In the genomic region with DNA sequence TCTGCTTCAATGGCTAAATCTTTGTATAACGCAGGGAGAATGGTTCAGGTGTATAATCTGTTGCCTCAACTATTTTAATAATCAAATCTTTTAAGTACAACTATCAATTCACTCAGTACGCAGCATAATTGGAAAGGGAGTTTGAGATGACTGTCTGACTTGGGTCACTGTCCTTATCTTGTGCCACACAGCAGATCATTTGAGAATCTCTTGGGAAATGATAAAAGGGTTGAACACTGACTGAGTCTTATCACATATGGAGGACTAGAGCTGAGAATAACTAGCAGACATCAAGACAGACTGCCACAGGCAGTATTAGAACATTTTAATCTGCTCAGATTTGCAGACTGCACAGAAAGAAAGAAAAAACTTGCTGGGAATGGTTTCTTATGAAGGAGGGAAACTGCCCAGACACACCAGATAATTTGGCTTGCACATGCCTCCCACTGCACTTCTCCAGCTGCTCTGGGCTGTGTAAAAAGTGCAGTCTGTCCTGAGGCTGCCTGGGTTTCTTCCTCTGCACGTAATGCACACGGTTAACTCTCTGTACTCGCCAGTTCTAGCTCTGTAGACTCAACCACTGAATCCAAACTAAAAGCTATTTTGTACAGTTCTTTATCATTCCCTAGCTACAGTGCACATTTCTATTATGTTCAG, we compare ENCODE assay signal across 22 mouse cellular contexts. TPM values are rescaled to one million over a fixed set of nuclear protein-coding genes. Genes with fewer than 3 reads are reported as not detected.
DNase-seq lines count a peak whose midpoint lies in the region; ATAC-seq lines count a peak whose summit lies in the region.
"Had no signal": no experiment of that assay in that cellular context is flagged by ENCODE, and none has a peak within 500 bp of the region (broad histone marks: within the 10 kb centered on the region; RNA-seq: fewer than 3 reads in every experiment).

No protein-coding gene starts in this region.

- no peaks in the 10 kb centered on the region for H3K4me1 ChIP-seq in forebrain, embryonic 15.5 days
- H3K4me1 ChIP-seq: lung, embryonic 15.5 days; midbrain, embryonic 12.5 days; neural tube, embryonic 12.5 days had no signal

- WGBS in forebrain, embryonic 15.5 days, result 84% methylated on average over 5 of the region's 5 CpGs

- peak; percentile 19 for DNase-seq in layer of hippocampus, adult 11-12 months (ENCODE audit: low spot score)
- DNase-seq in layer of hippocampus, postnatal 25 days (ENCODE audit: extremely low spot score in 1 of 2, low spot score in 1 of 2), result no peak
- peak; percentile 35 for DNase-seq in right cerebral cortex, adult 18-20 months
- no peak for DNase-seq in right cerebral cortex, postnatal 4 days
- DNase-seq in lung, postnatal 25 days (ENCODE audit: low spot score), result no peak
- DNase-seq: adrenal gland, postnatal 25 days; cerebellum, adult 18-20 months; cerebellum, postnatal 25 days; embryo, embryonic 11 days; forebrain, postnatal 0 days; gastrocnemius, postnatal 10 days; heart, adult 2 months; kidney, adult 2 months; kidney, postnatal 14 days; spleen, adult 18-20 months had no signal

- no peak overlapping the region for H3K27ac ChIP-seq in forebrain, embryonic 15.5 days (replicated peaks)
- H3K27ac ChIP-seq: heart, adult 2 months; lung, embryonic 15.5 days; macrophage; midbrain, embryonic 12.5 days; neural tube, embryonic 12.5 days had no signal

- peak; percentile 28; the same call in 1 of the 2 replicates for ATAC-seq in megakaryocyte progenitor cell, adult 5-6 weeks (replicated peaks; ENCODE audit: poor library complexity)
- no peak for ATAC-seq in forebrain, embryonic 15.5 days (replicated peaks)
- ATAC-seq: activated CD4-positive, CD25-positive, alpha-beta regulatory T cell, adult 4 months; forebrain, postnatal 0 days had no signal

- H3K4me3 ChIP-seq in forebrain, embryonic 15.5 days, result no peak overlapping the region
- H3K4me3 ChIP-seq: heart, adult 2 months; lung, embryonic 15.5 days; midbrain, embryonic 12.5 days; neural tube, embryonic 12.5 days had no signal

- no peaks in the 10 kb centered on the region; the same call in 1 of the 2 replicates for H3K36me3 ChIP-seq in forebrain, embryonic 15.5 days
- H3K36me3 ChIP-seq: lung, embryonic 15.5 days; midbrain, embryonic 12.5 days; neural tube, embryonic 12.5 days had no signal

- no peaks in the 10 kb centered on the region for H3K27me3 ChIP-seq in forebrain, embryonic 15.5 days
- H3K27me3 ChIP-seq: lung, embryonic 15.5 days; midbrain, embryonic 12.5 days; neural tube, embryonic 12.5 days had no signal

- no peak overlapping the region for H3K4me2 ChIP-seq in forebrain, embryonic 15.5 days (replicated peaks)
- H3K4me2 ChIP-seq: lung, embryonic 15.5 days; midbrain, embryonic 12.5 days; neural tube, embryonic 12.5 days had no signal

- no peak overlapping the region for H3K9ac ChIP-seq in forebrain, embryonic 15.5 days (replicated peaks)
- H3K9ac ChIP-seq: forebrain, postnatal 0 days; lung, embryonic 15.5 days; midbrain, embryonic 12.5 days; neural tube, embryonic 12.5 days had no signal

- no peaks in the 10 kb centered on the region for H3K9me3 ChIP-seq in forebrain, embryonic 15.5 days
- H3K9me3 ChIP-seq: lung, embryonic 15.5 days; midbrain, embryonic 12.5 days; neural tube, embryonic 12.5 days had no signal

RNA-seq across cellular contexts. Expression of gene Rps12-ps3, which starts 29.8 kb away (rescaled TPM):
- 100 to 1,000 TPM; 242 to 276 TPM for total RNA-seq in layer of hippocampus, postnatal 25 days (2021)
- total RNA-seq in megakaryocyte progenitor cell, adult 5-6 weeks (2015), result 1,076 and 1,152 TPM in 2 replicates
- total RNA-seq in megakaryocyte progenitor cell, adult 5-6 weeks (2017), result 820 and 1,286 TPM in 2 replicates
- polyA plus RNA-seq in forebrain, embryonic 15.5 days (2015; fragmentation: Nextera tagmentation; extraction: Ambion mirVana), result 7.7 and 10.5 TPM in 2 replicates

RNA-seq across cellular contexts. Expression of gene Slc18a2, which starts 31.6 kb away (rescaled TPM):
- 1 to 10 TPM; 1.5 to 1.8 TPM for total RNA-seq in layer of hippocampus, postnatal 25 days (2021)
- 4.6 and 9.5 TPM in 2 replicates for total RNA-seq in megakaryocyte progenitor cell, adult 5-6 weeks (2015)
- 2.2 and 3.8 TPM in 2 replicates for total RNA-seq in megakaryocyte progenitor cell, adult 5-6 weeks (2017)
- polyA plus RNA-seq in forebrain, embryonic 15.5 days (2015; fragmentation: Nextera tagmentation; extraction: Ambion mirVana), result 24.1 and 25.0 TPM in 2 replicates

RNA-seq across cellular contexts. Expression of gene Pdzd8, which starts 53.3 kb away (rescaled TPM):
- total RNA-seq in layer of hippocampus, postnatal 25 days (2021), result 10 to 100 TPM; 50.0 to 52.6 TPM
- total RNA-seq in megakaryocyte progenitor cell, adult 5-6 weeks (2015), result 62.5 and 69.7 TPM in 2 replicates
- total RNA-seq in megakaryocyte progenitor cell, adult 5-6 weeks (2017), result 46.7 and 49.0 TPM in 2 replicates
- 8.7 and 9.2 TPM in 2 replicates for polyA plus RNA-seq in forebrain, embryonic 15.5 days (2015; fragmentation: Nextera tagmentation; extraction: Ambion mirVana)

Comparison
In these comparisons a context has a peak if more than half of its experiments do, and no peak if none do; other contexts are left out.
1. DNase-seq: peak in layer of hippocampus, adult 11-12 months (single experiment) and right cerebral cortex, adult 18-20 months (single experiment); none in layer of hippocampus, postnatal 25 days (0 of 2), right cerebral cortex, postnatal 4 days (single experiment) and lung, postnatal 25 days (single experiment).